Mouse (Mus musculus) small intestine, adult 2 months (tissue): ENCODE measurements around the gene Gm5157. TPM values are rescaled to one million over a fixed set of nuclear protein-coding genes. Genes with fewer than 3 reads are reported as not detected.
"Not testable (repeated sequence)": the region's sequence is repeated elsewhere in the genome, so short reads cannot be mapped to it uniquely, and the experiment has no call there.

Source experiments
- H3K27ac ChIP-seq: fragments of 200-500 bp; 2 replicates; pipeline ENCODE4 v1.5.1; 2012; ENCODE audit warnings: low read depth, low read length, control low read depth, inconsistent platforms; ENCODE audit not compliant: insufficient read depth
- H3K27me3 ChIP-seq: fragments of 200-500 bp; 2 replicates; pipeline ENCODE4 v1.6.1; 2012; ENCODE audit warnings: mild to moderate bottlenecking, moderate library complexity, low read length, inconsistent platforms; ENCODE audit not compliant: control insufficient read depth, insufficient read depth
- H3K36me3 ChIP-seq: fragments of 200-500 bp; 2 replicates; pipeline ENCODE4 v1.6.1; 2012; ENCODE audit warnings: mild to moderate bottlenecking, low read length, control low read depth, inconsistent platforms; ENCODE audit not compliant: control insufficient read depth, insufficient read depth
- H3K4me1 ChIP-seq: fragments of 200-500 bp; 2 replicates; pipeline ENCODE4 v1.6.1; 2012; ENCODE audit warnings: low read length, inconsistent platforms, mixed read lengths; ENCODE audit not compliant: control insufficient read depth, insufficient read depth, insufficient read length
- H3K4me3 ChIP-seq: fragments of 200-500 bp; 2 replicates; pipeline ENCODE4 v1.5.1; 2012; ENCODE audit warnings: low read depth, mild to moderate bottlenecking, control low read depth, inconsistent platforms, low read length, moderate library complexity
- WGBS: fragments of 180-500 bp; shearing (Covaris S2); methylation state at CpG from one replicate; pipeline ENCODE4 v1.1.7; 2018; 5-methylcytosine and 5-hydroxymethylcytosine counted together
- polyA plus RNA-seq: library from polyadenylated mRNA; depleted of rRNA; stranded (reverse); fragments of >200 nt; gene quantifications from 2 replicates; pipeline ENCODE4 v1.2.3, GENCODE M21; 2012; rRNA removed

Gene Gm5157
- polyA plus RNA-seq = not detected in 2 replicates

GRCm38 (mm10) chr7:21190323-21190722, at the start of gene Gm5157:
Gm5157 (minus strand) TSS chr7:21190423.
- not testable (repeated sequence) for H3K4me1 ChIP-seq, H3K27me3 ChIP-seq, H3K27ac ChIP-seq, H3K36me3 ChIP-seq, H3K4me3 ChIP-seq
- WGBS = 22% methylated on average over 1 of the region's 2 CpGs

DNA sequence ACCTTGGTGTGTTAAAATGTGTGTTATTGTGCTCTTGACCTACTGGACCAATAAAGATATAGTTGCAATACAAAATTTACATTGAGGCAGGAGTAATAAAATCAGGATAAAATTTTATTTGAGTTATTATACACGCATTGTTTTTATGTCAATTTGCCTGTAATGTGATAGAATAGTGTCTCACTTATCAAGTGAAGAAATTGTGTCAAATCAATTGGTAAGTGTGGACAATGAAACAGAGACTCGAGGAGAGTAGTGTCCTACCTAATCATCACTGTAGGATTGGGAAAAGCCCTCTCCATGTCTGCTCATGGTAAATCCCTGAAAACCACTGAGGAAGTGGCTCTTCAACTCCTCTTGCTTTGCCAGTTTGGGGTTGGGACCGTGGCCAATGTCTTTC, 28.3 kb downstream of the Gm5157 start, which contains the start of gene Vmn1r123:
Gene Vmn1r123 (plus strand): TSS at position 301 of the 400 bp plus-strand sequence.
- not testable (repeated sequence) for H3K27ac ChIP-seq, H3K27me3 ChIP-seq, H3K4me1 ChIP-seq, H3K4me3 ChIP-seq, H3K36me3 ChIP-seq
- WGBS = 43% methylated on average over 1 of the region's 3 CpGs

Other genes starting within 250 kb of the Gm5157 start
- gene Vmn1r119, start 178.0 kb downstream of the Gm5157 start, polyA plus RNA-seq = not detected in 2 replicates
- not detected in 2 replicates for gene Vmn1r120, start 136.6 kb downstream of the Gm5157 start, polyA plus RNA-seq
- gene Vmn1r121, start 91.9 kb downstream of the Gm5157 start, polyA plus RNA-seq = not detected in 2 replicates
- not detected in 2 replicates for gene Vmn1r122, start 56.3 kb downstream of the Gm5157 start, polyA plus RNA-seq
- not detected in 2 replicates for gene Vmn1r123, start 28.2 kb downstream of the Gm5157 start, polyA plus RNA-seq
- not detected in 2 replicates for gene Vmn1r124, start 70.2 kb upstream of the Gm5157 start, polyA plus RNA-seq
- gene Vmn1r125, start 81.8 kb upstream of the Gm5157 start, polyA plus RNA-seq = not detected in 2 replicates
- not detected in 2 replicates for gene Vmn1r126, start 111.0 kb upstream of the Gm5157 start, polyA plus RNA-seq
- gene Vmn1r127, start 129.4 kb upstream of the Gm5157 start, polyA plus RNA-seq = not detected in 2 replicates
- gene Vmn1r128, start 158.9 kb upstream of the Gm5157 start, polyA plus RNA-seq = not detected in 2 replicates
- not detected in 2 replicates for gene Vmn1r129, start 170.9 kb upstream of the Gm5157 start, polyA plus RNA-seq
- not detected in 2 replicates for gene Gm6882, start 242.3 kb upstream of the Gm5157 start, polyA plus RNA-seq